Comparison of ENCODE assay signal across 8 mouse cellular contexts in the genomic region with DNA sequence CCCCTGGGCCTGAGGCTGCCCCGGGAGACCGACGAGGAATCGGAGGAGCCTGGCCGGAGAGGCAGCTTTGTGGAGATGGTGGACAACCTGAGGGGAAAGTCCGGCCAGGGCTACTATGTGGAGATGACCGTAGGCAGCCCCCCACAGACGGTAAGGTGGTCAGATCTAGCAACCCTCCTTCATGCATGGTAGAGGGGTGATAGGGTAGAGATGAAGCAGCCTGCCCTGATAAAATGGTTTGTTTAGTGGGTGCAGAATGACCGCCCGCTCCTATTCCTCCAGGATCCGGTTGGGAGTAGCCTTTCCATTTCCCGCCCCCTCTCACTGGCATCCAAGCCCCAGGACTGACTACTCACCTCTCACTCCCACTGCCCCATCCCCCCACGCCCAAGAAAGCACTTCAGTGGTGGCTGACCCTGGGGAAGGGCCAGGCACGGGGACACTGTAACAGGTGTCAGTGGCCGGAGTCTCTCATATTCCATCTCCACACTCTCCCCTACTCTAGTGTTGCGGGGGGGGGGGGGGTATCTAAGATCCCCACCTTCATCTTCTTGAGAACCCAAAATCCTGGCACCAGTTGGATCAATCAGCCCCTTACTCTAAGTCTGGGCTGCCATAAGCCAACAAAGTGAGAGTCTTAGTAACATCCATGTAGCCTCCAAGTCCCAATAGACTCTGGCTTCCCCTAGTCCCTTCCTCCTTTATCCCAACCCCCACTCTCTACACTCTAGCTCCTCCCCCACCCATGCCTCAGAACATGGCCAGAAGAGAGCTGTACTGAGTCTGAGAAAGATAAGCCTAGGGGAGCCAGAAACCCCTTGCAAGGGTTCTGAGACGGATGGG. TPM values are rescaled to one million over a fixed set of nuclear protein-coding genes. Genes with fewer than 3 reads are reported as not detected.
DNase-seq lines count a peak whose midpoint lies in the region; ATAC-seq and TF ChIP-seq lines count a peak whose summit lies in the region.

No protein-coding gene starts in this region.

- no peaks in the 10 kb centered on the region for H3K9me3 ChIP-seq in forebrain, embryonic 10.5 days
- H3K9me3 ChIP-seq in hindbrain, embryonic 15.5 days: no peaks in the 10 kb centered on the region
- H3K9me3 ChIP-seq in liver, postnatal 0 days (ENCODE audit: low read length): no peaks in the 10 kb centered on the region

- no peaks in the 10 kb centered on the region for H3K27me3 ChIP-seq in forebrain, embryonic 10.5 days (ENCODE audit: poor library complexity, severe bottlenecking)
- no peaks in the 10 kb centered on the region for H3K27me3 ChIP-seq in hindbrain, embryonic 15.5 days
- H3K27me3 ChIP-seq in liver, postnatal 0 days (ENCODE audit: insufficient read depth, low read length): no peaks in the 10 kb centered on the region

- peak overlapping the region; percentile 83 for H3K27ac ChIP-seq in forebrain, embryonic 10.5 days
- H3K27ac ChIP-seq in hindbrain, embryonic 15.5 days (replicated peaks): peak overlapping the region; percentile 86
- peak overlapping the region; percentile 67 for H3K27ac ChIP-seq in liver, postnatal 0 days (ENCODE audit: low read depth)
- peak overlapping the region; percentile 14 for H3K27ac ChIP-seq in olfactory bulb, adult 2 months (ENCODE audit: insufficient read depth, low read depth, low read length)

- DNase-seq in retina, postnatal 1 day: peak; percentile 28
- no peak for DNase-seq in retina, embryonic 14.5 days (ENCODE audit: low spot score)
- DNase-seq in forebrain, embryonic 10.5 days (ENCODE audit: extremely low spot score, low spot score): no peak
- peak; percentile 39 for DNase-seq in liver, postnatal 0 days
- no peak for DNase-seq in ovary, postnatal 14 days (ENCODE audit: low spot score)
- no peak for DNase-seq in ovary, adult 18-20 months (ENCODE audit: low spot score)

- H3K4me3 ChIP-seq in forebrain, embryonic 10.5 days: peak overlapping the region; percentile 81
- peak overlapping the region; percentile 94 for H3K4me3 ChIP-seq in hindbrain, embryonic 15.5 days
- peak overlapping the region; percentile 75 for H3K4me3 ChIP-seq in liver, postnatal 0 days (ENCODE audit: low read depth, low read length)
- H3K4me3 ChIP-seq in olfactory bulb, adult 2 months (ENCODE audit: insufficient read depth, low read depth, low read length): peak overlapping the region; percentile 89

- ATAC-seq in hindbrain, embryonic 15.5 days (ENCODE audit: low FRiP score, low read depth): no peak
- ATAC-seq in liver, postnatal 0 days: peak; percentile 56

- no peak for TF ChIP-seq CTCF in liver, postnatal 0 days (IDR thresholded peaks at IDR 0.05; ENCODE audit: low read depth)
- TF ChIP-seq CTCF in olfactory bulb, adult 2 months (IDR thresholded peaks at IDR 0.05; ENCODE audit: insufficient read depth, low read depth, low read length): no peak

- no peak for TF ChIP-seq POLR2A in olfactory bulb, adult 2 months (IDR thresholded peaks at IDR 0.05; ENCODE audit: insufficient read depth, low read depth, low read length)

- peak overlapping the region; percentile 94 for H3K9ac ChIP-seq in hindbrain, embryonic 15.5 days
- peak overlapping the region; percentile 85 for H3K9ac ChIP-seq in liver, postnatal 0 days (replicated peaks)

- TF ChIP-seq EP300 in liver, postnatal 0 days (IDR thresholded peaks at IDR 0.05; ENCODE audit: low read depth): no peak

- H3K36me3 ChIP-seq in forebrain, embryonic 10.5 days (replicated peaks): no peaks in the 10 kb centered on the region
- H3K36me3 ChIP-seq in hindbrain, embryonic 15.5 days: no peaks in the 10 kb centered on the region
- no peaks in the 10 kb centered on the region for H3K36me3 ChIP-seq in liver, postnatal 0 days (replicated peaks; ENCODE audit: insufficient read depth, low read length)

- peak overlapping the region; percentile 94 for H3K4me2 ChIP-seq in hindbrain, embryonic 15.5 days
- H3K4me2 ChIP-seq in liver, postnatal 0 days (ENCODE audit: low read depth, low read length): peak overlapping the region; percentile 86

- WGBS in forebrain, embryonic 10.5 days: 11% methylated on average over 17 of the region's 17 CpGs
- 13% methylated on average over 17 of the region's 17 CpGs for WGBS in hindbrain, embryonic 15.5 days
- 21% methylated on average over 16 of the region's 17 CpGs for WGBS in liver, postnatal 0 days (ENCODE audit: insufficient replicate concordance)
- WGBS in olfactory bulb, adult 2 months: 5% methylated on average over 17 of the region's 17 CpGs

- H3K4me1 ChIP-seq in forebrain, embryonic 10.5 days: peaks cover 35% of the 10 kb centered on the region
- H3K4me1 ChIP-seq in hindbrain, embryonic 15.5 days (replicated peaks): peaks cover 42% of the 10 kb centered on the region
- peaks cover 31% of the 10 kb centered on the region for H3K4me1 ChIP-seq in liver, postnatal 0 days (ENCODE audit: insufficient read depth)
- H3K4me1 ChIP-seq in olfactory bulb, adult 2 months (ENCODE audit: control insufficient read depth, insufficient read depth, low read length): peaks cover 22% of the 10 kb centered on the region

RNA-seq across cellular contexts. Expression of gene Bace1, which starts 1.0 kb away (rescaled TPM):
- 18.5 and 20.7 TPM in 2 replicates for polyA plus RNA-seq in forebrain, embryonic 10.5 days (2016; fragmentation: Nextera tagmentation; extraction: Ambion mirVana)
- polyA plus RNA-seq in hindbrain, embryonic 15.5 days (2015; fragmentation: Nextera tagmentation; extraction: Ambion mirVana): 52.2 and 53.1 TPM in 2 replicates
- 8.3 and 10.7 TPM in 2 replicates for polyA plus RNA-seq in liver, postnatal 0 days (2015; fragmentation: Nextera tagmentation; extraction: Ambion mirVana)
- polyA plus RNA-seq in olfactory bulb, adult 2 months (2012; ENCODE audit: insufficient read depth, insufficient read length, low replicate concordance, missing spikeins): not detected in 2 replicates

RNA-seq across cellular contexts. Expression of gene Cep164, which starts 10.9 kb away (rescaled TPM):
- polyA plus RNA-seq in forebrain, embryonic 10.5 days (2016; fragmentation: Nextera tagmentation; extraction: Ambion mirVana): 19.3 and 20.4 TPM in 2 replicates
- 14.8 and 14.9 TPM in 2 replicates for polyA plus RNA-seq in hindbrain, embryonic 15.5 days (2015; fragmentation: Nextera tagmentation; extraction: Ambion mirVana)
- 6.1 and 6.6 TPM in 2 replicates for polyA plus RNA-seq in liver, postnatal 0 days (2015; fragmentation: Nextera tagmentation; extraction: Ambion mirVana)
- not detected in 2 replicates for polyA plus RNA-seq in olfactory bulb, adult 2 months (2012; ENCODE audit: insufficient read depth, insufficient read length, low replicate concordance, missing spikeins)

Comparison
In these comparisons a context has a peak if more than half of its experiments do, and no peak if none do; other contexts are left out.
1. DNase-seq: peak in retina, postnatal 1 day (single experiment) and liver, postnatal 0 days (single experiment); none in retina, embryonic 14.5 days (single experiment), forebrain, embryonic 10.5 days (single experiment), ovary, postnatal 14 days (single experiment) and ovary, adult 18-20 months (single experiment).
2. H3K27ac ChIP-seq: peak in every context shown above with its lines; median percentile 86 in hindbrain, embryonic 15.5 days; 83 in forebrain, embryonic 10.5 days; 67 in liver, postnatal 0 days; 14 in olfactory bulb, adult 2 months.
3. Peak in every context shown above with its lines, with median percentiles within 50 percentile points of each other: H3K4me3 ChIP-seq.